Comparison of ENCODE assay signal across 33 mouse cellular contexts in genomic region chr10:64377751-64378150, GRCm38 (mm10).
"Had no signal": no experiment of that assay in that cellular context is flagged by ENCODE, and none has a peak within 500 bp of the region (broad histone marks: within the 10 kb centered on the region; RNA-seq: fewer than 3 reads in every experiment).

No protein-coding gene starts in this region.

- ATAC-seq: liver, embryonic 12.5 days; liver, postnatal 0 days; lung, postnatal 0 days; midbrain, embryonic 13.5 days; midbrain, embryonic 15.5 days; midbrain, embryonic 16.5 days had no signal

- H3K9me3 ChIP-seq: limb, embryonic 10.5 days; limb, embryonic 12.5 days; limb, embryonic 13.5 days; limb, embryonic 15.5 days; liver, embryonic 12.5 days; liver, embryonic 13.5 days; liver, embryonic 15.5 days; lung, embryonic 15.5 days; midbrain, embryonic 10.5 days; midbrain, embryonic 12.5 days; midbrain, embryonic 13.5 days; midbrain, embryonic 15.5 days; neural tube, embryonic 12.5 days; neural tube, embryonic 13.5 days had no signal

- H3K36me3 ChIP-seq: limb, embryonic 10.5 days; limb, embryonic 12.5 days; limb, embryonic 13.5 days; limb, embryonic 15.5 days; liver, embryonic 12.5 days; liver, embryonic 13.5 days; liver, embryonic 15.5 days; lung, embryonic 15.5 days; midbrain, embryonic 10.5 days; midbrain, embryonic 12.5 days; midbrain, embryonic 13.5 days; midbrain, embryonic 15.5 days; neural tube, embryonic 12.5 days; neural tube, embryonic 13.5 days had no signal

- H3K4me1 ChIP-seq: limb, embryonic 10.5 days; limb, embryonic 12.5 days; limb, embryonic 13.5 days; limb, embryonic 15.5 days; liver, embryonic 12.5 days; liver, embryonic 13.5 days; liver, embryonic 15.5 days; lung, embryonic 15.5 days; megakaryocyte, embryonic 14.5 days; midbrain, embryonic 10.5 days; midbrain, embryonic 12.5 days; midbrain, embryonic 13.5 days; midbrain, embryonic 15.5 days; neural tube, embryonic 12.5 days; neural tube, embryonic 13.5 days had no signal

- H3K27ac ChIP-seq: limb, embryonic 10.5 days; limb, embryonic 12.5 days; limb, embryonic 13.5 days; limb, embryonic 15.5 days; liver, embryonic 12.5 days; liver, embryonic 13.5 days; liver, embryonic 14.5 days; liver, embryonic 15.5 days; lung, embryonic 15.5 days; macrophage; midbrain, embryonic 10.5 days; midbrain, embryonic 12.5 days; midbrain, embryonic 13.5 days; midbrain, embryonic 15.5 days; neural tube, embryonic 12.5 days; neural tube, embryonic 13.5 days had no signal

- H3K27me3 ChIP-seq: limb, embryonic 12.5 days; limb, embryonic 13.5 days; limb, embryonic 15.5 days; liver, embryonic 12.5 days; liver, embryonic 13.5 days; liver, embryonic 15.5 days; lung, embryonic 15.5 days; megakaryocyte, embryonic 14.5 days; midbrain, embryonic 12.5 days; midbrain, embryonic 13.5 days; midbrain, embryonic 15.5 days; neural tube, embryonic 12.5 days; neural tube, embryonic 13.5 days had no signal

- DNase-seq: left cerebral cortex, postnatal 4 days; liver; liver, embryonic 13.5 days; liver, postnatal 0 days; lung, adult 18-20 months; lung, adult 2 months; lung, embryonic 14.5 days; lung, postnatal 10 days; lung, postnatal 14 days; lung, postnatal 36 days; lung, postnatal 4 days; midbrain, embryonic 14.5 days had no signal

- H3K9ac ChIP-seq: limb, embryonic 12.5 days; limb, embryonic 13.5 days; limb, embryonic 15.5 days; liver, embryonic 12.5 days; liver, embryonic 13.5 days; liver, embryonic 14.5 days; liver, embryonic 15.5 days; liver, postnatal 0 days; lung, embryonic 14.5 days; lung, embryonic 15.5 days; midbrain, embryonic 12.5 days; midbrain, embryonic 13.5 days; midbrain, embryonic 15.5 days; neural tube, embryonic 12.5 days; neural tube, embryonic 13.5 days had no signal

- H3K4me2 ChIP-seq: limb, embryonic 12.5 days; limb, embryonic 13.5 days; limb, embryonic 15.5 days; liver, embryonic 11.5 days; liver, embryonic 12.5 days; liver, embryonic 13.5 days; liver, embryonic 15.5 days; lung, embryonic 14.5 days; lung, embryonic 15.5 days; midbrain, embryonic 11.5 days; midbrain, embryonic 12.5 days; midbrain, embryonic 13.5 days; midbrain, embryonic 15.5 days; neural tube, embryonic 12.5 days; neural tube, embryonic 13.5 days had no signal

- H3K4me3 ChIP-seq: limb, embryonic 10.5 days; limb, embryonic 12.5 days; limb, embryonic 13.5 days; limb, embryonic 15.5 days; liver, embryonic 12.5 days; liver, embryonic 13.5 days; liver, embryonic 15.5 days; lung, embryonic 15.5 days; megakaryocyte, embryonic 14.5 days; midbrain, embryonic 10.5 days; midbrain, embryonic 12.5 days; midbrain, embryonic 13.5 days; midbrain, embryonic 15.5 days; myocyte; neural tube, embryonic 12.5 days; neural tube, embryonic 13.5 days had no signal
